Mouse (Mus musculus) embryonic facial prominence, embryonic 10.5 days (tissue): ENCODE data around the gene Zfhx3. TPM values are rescaled to one million over a fixed set of nuclear protein-coding genes. Genes with fewer than 3 reads are reported as not detected.

ENCODE experiments used
- DNase-seq: peaks from one replicate; pipeline ENCODE4 v3.0.0-alpha.2; 2017; ENCODE audit warnings: low spot score
- H3K27ac ChIP-seq: fragments of 300-500 bp; sonication (generic); replicated peaks from 2 replicates; pipeline ENCODE4 v1.5.1; 2016; ENCODE audit warnings: mild to moderate bottlenecking
- H3K27me3 ChIP-seq: fragments of 300-500 bp; sonication (generic); replicated peaks from 2 replicates; pipeline ENCODE4 v1.6.1; 2016; ENCODE audit warnings: low read depth, mild to moderate bottlenecking; ENCODE audit not compliant: poor library complexity, severe bottlenecking
- H3K36me3 ChIP-seq: fragments of 300-500 bp; sonication (generic); replicated peaks from 2 replicates; pipeline ENCODE4 v1.6.1; 2016; ENCODE audit warnings: mild to moderate bottlenecking, moderate library complexity
- H3K4me1 ChIP-seq: fragments of 300-500 bp; sonication (generic); 2 replicates; pipeline ENCODE4 v1.6.1; 2016
- H3K4me3 ChIP-seq: fragments of 300-500 bp; sonication (generic); 2 replicates; pipeline ENCODE4 v1.5.1; 2016; ENCODE audit warnings: mild to moderate bottlenecking, moderate library complexity
- H3K9me3 ChIP-seq: fragments of 300-500 bp; sonication (generic); 2 replicates; pipeline ENCODE4 v1.6.1; 2016; ENCODE audit warnings: mild to moderate bottlenecking
- WGBS: fragments of 180-500 bp; shearing (Covaris S2); methylation state at CpG from one replicate; pipeline ENCODE4 v1.1.7; 2016; 5-methylcytosine and 5-hydroxymethylcytosine counted together
- polyA plus RNA-seq: library from polyadenylated mRNA; unstranded; fragments of >200 nt; fragmentation: Nextera tagmentation; extraction: Ambion mirVana; gene quantifications from 2 replicates; pipeline ENCODE4 v1.2.1, GENCODE M21; 2016

Gene Zfhx3
- polyA plus RNA-seq, 1 experiment from 2014 or later = 18.8 TPM

DNA sequence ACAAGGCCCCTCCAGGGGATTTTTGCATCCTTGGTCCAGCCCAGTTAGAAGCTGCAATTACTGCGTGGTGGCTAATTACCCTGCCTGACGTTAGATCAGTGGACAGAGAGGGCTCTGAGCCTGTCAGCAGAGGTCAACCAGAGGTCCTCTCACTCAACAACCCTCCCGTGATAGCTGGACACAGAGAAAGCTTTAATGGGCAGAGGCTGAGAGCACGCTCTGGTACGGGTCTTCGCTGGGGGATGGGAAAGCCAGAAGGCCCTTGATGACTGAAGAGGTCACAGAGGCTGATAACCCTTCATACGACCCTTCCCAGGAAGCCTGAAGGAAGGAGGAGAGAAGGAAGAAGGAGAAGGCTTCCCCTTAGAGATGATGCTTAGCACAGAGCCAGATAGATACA, 820.1 kb downstream of the Zfhx3 start:
- DNase-seq = no peak
- no peaks in the 10 kb centered on the region for H3K27me3 ChIP-seq
- peaks cover 94% of the 10 kb centered on the region for H3K4me1 ChIP-seq
- no peaks in the 10 kb centered on the region for H3K9me3 ChIP-seq
- 6% methylated on average over 7 of the region's 7 CpGs for WGBS
- no peaks in the 10 kb centered on the region for H3K36me3 ChIP-seq
- H3K4me3 ChIP-seq = no peak overlapping the region
- no peak overlapping the region for H3K27ac ChIP-seq

DNA sequence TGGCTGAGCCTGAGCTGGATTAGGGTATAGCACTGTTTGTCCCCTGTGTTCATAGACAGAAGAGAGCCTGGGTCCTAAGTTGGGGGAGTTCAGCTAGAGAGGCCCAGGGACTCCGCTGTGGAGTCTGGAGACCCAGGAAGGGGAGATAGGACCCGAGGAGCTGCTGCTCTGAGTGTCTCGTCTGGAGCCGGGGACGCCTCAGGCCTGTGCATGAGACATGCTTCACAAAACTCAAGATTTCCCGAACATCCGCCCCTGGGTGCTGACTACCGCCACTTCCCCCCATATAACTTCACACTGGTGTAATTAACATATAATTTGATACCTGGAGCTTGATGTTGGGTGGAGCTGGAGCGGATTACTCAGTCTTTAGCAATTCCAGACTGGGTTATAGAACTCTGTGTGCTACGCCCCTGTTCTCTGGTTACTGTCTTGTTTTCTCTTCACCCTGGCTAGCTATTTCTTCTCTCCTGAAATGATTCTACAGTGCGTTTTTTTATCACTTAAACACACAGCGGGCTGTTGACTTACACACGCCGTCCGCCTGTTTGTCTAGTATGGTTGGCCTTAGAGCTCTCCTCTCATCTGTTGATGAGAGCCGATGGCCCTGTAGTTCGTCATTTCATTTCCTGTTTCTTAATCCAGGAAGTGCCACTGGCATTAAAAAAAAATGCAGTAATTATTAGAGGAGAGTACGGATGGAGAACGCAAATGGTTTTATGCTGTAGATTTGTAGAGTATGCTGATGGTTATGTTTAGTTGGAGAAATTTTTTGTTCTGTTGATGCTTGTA, 822.2 kb downstream of the Zfhx3 start:
- H3K27ac ChIP-seq = peak overlapping the region; percentile 2; the same call in 1 of the 2 replicates
- no peak for DNase-seq
- H3K36me3 ChIP-seq = no peaks in the 10 kb centered on the region
- H3K9me3 ChIP-seq = no peaks in the 10 kb centered on the region
- H3K27me3 ChIP-seq = no peaks in the 10 kb centered on the region
- no peak overlapping the region for H3K4me3 ChIP-seq
- H3K4me1 ChIP-seq = peaks cover 90% of the 10 kb centered on the region
- WGBS = 61% methylated on average over 19 of the region's 19 CpGs

DNA sequence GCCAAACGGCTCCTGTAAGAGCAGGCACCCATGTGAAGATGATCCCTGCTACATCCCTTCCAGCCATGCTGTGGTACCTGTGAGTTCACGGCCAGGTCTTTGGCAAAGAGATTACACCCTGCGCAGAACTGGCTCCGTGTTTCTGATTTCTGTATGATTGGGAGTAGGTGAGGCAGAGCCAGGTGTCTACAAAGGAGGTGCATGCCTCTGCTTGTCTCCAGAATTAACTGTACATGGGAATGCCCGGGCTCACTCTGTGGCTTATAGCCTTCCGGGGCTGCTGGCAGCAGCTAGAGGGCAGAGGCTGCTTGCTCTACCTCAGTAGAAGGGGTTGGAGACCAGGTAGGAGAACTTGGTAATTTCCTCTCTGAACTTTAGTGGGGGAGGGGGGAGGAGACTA, 823.7 kb downstream of the Zfhx3 start:
- 83% methylated on average over 6 of the region's 6 CpGs for WGBS
- H3K27ac ChIP-seq = no peak overlapping the region
- no peaks in the 10 kb centered on the region for H3K36me3 ChIP-seq
- H3K27me3 ChIP-seq = no peaks in the 10 kb centered on the region
- DNase-seq = no peak
- H3K9me3 ChIP-seq = no peaks in the 10 kb centered on the region
- peaks cover 83% of the 10 kb centered on the region for H3K4me1 ChIP-seq
- H3K4me3 ChIP-seq = no peak overlapping the region

DNA sequence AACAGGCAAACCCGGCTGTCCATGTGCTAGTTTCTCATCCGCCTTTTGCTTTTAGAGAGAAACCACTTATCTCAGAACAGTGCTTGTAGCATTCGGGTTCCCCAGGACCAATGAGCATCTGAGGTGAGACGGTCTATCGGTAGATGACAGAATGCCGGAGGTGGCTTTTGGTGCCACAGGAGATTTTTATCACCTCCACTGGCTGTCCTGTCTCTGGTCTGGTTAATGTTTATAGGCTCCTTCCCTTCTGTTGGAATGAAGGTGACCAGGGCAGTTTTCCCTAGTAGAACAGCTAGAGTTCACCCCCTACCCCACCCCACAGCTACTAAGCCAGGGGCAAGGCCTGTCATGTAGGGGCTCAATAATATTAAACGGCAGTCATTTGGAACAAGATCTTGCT, 825.6 kb downstream of the Zfhx3 start:
- no peak for DNase-seq

DNA sequence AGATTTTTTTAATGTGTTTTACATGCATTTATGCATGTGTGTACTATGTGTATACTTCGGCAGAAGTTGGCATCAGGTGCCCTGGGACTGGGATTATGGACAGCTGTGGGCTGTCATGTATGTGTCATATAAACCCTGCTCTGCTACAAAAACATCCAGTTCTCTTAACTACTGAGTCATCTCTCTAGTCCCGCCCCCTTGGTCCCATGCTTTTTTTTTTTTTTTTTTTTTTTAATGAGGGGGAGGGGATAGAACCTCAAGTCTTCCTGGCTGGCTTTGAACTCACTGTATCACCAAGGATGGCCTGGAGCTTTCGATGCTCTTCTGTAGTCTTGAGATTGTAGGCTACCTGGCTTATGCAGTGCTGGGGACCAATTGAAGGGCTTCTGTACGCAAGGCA, 827.9 kb downstream of the Zfhx3 start:
- Histone ChIP-seq H3K9me3 (no peaks in the 10 kb centered on the region), H3K4me3 (no peak overlapping the region), H3K4me1 (peaks cover 71% of the 10 kb centered on the region), H3K27ac (no peak overlapping the region), H3K36me3 (peaks cover 17% of the 10 kb centered on the region), H3K27me3 (no peaks in the 10 kb centered on the region)
- 89% methylated on average over 4 of the region's 4 CpGs for WGBS
- DNase-seq = no peak

More for the DNA sequence above, 825.6 kb downstream of the Zfhx3 start:
- Histone ChIP-seq H3K27me3 (no peaks in the 10 kb centered on the region), H3K9me3 (no peaks in the 10 kb centered on the region), H3K4me1 (peaks cover 75% of the 10 kb centered on the region), H3K27ac (no peak overlapping the region), H3K36me3 (no peaks in the 10 kb centered on the region), H3K4me3 (no peak overlapping the region)
- WGBS = 90% methylated on average over 7 of the region's 7 CpGs

DNA sequence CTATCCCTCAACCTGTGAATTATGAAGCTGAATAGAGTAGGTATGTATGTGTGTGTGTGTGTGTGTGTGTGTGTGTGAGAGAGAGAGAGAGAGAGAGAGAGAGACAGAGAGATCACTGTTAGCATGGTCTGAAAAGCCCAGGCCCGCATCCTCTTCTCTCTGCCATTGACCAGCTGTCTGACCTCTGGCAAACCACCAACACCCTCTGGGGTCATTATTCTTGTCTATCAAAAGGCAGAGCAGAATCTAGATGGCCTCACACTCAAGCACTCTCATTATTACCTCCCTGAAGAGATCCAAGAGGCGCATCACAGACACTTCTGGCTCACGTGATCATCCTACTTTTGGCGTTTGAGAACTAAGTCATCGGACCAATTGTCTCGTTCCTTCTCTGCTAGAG, 831.0 kb downstream of the Zfhx3 start:
- no peak for DNase-seq
- H3K4me1 ChIP-seq = peaks cover 74% of the 10 kb centered on the region
- H3K27ac ChIP-seq = no peak overlapping the region
- H3K27me3 ChIP-seq = no peaks in the 10 kb centered on the region
- peaks cover 17% of the 10 kb centered on the region for H3K36me3 ChIP-seq
- no peak overlapping the region for H3K4me3 ChIP-seq
- no peaks in the 10 kb centered on the region for H3K9me3 ChIP-seq
- WGBS = 83% methylated on average over 6 of the region's 6 CpGs

DNA sequence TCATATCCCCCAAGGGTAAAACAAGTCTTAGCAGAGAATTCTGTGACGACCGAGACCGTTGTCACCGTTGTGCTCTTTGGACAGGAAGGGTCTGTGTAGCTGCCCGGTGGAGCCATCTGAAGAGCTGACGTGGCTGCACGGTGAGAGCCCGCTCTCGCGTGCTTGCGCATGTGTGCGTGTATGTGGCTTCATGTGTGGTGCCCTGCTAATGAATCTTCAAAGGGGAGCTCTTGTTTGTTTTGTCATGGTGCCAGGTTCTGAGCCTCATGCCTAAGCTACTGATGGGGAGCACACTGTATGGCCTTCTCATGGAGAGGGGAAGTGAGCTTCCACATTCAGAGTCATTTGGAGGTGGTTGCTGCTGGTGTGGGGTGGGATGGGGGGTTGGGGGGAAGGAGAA, 835.6 kb downstream of the Zfhx3 start:
- H3K4me1 ChIP-seq = peaks cover 82% of the 10 kb centered on the region
- H3K4me3 ChIP-seq = no peak overlapping the region
- H3K36me3 ChIP-seq = peaks cover 17% of the 10 kb centered on the region
- H3K27me3 ChIP-seq = no peaks in the 10 kb centered on the region
- DNase-seq = no peak
- WGBS = 88% methylated on average over 12 of the region's 12 CpGs
- H3K27ac ChIP-seq = no peak overlapping the region
- H3K9me3 ChIP-seq = no peaks in the 10 kb centered on the region

DNA sequence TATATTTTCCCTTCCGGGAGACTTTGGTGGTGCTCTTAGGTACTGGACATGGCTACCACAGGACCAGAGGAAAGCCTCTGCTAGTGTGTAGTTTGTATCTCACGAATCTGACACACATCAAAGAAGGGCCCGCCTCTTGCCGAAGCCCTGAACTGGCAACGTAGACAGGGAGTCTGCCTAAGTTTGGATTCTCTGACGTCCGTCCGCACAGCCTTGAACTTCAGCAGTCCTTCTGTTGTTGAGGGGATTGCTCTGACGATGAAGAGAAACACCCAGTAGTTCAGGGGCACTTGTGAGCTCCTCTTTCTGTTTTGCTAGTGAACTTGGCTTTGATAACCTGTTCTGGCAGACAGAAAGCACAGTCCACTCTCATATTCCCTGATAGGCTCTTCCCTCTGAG, 836.1 kb downstream of the Zfhx3 start:
- Histone ChIP-seq H3K27ac (no peak overlapping the region), H3K4me1 (peaks cover 83% of the 10 kb centered on the region), H3K27me3 (no peaks in the 10 kb centered on the region), H3K9me3 (no peaks in the 10 kb centered on the region), H3K4me3 (no peak overlapping the region), H3K36me3 (peaks cover 13% of the 10 kb centered on the region)
- DNase-seq = no peak
- WGBS = 86% methylated on average over 9 of the region's 9 CpGs

DNA sequence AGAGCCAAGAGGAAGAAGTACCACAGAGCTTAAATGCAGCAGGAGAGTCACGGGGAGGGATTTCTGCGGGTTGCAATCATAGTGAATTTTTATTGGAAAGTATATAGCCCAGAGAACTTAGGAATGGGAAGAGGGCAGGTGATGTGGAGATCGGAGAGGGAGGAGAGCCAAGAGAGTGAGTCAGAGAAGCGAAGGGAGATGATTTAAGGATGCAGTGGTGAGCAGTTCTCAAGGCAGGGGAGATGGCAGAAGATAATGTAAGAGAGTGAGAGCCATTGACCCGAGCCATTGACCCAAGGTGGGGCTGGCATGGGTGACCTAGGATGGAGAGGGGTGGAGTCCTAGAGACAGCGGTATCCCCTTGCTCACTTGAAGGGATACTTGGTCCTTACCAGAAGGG, 838.3 kb downstream of the Zfhx3 start:
- Histone ChIP-seq H3K27ac (no peak overlapping the region), H3K4me3 (no peak overlapping the region), H3K4me1 (peaks cover 65% of the 10 kb centered on the region), H3K9me3 (no peaks in the 10 kb centered on the region), H3K27me3 (no peaks in the 10 kb centered on the region), H3K36me3 (no peaks in the 10 kb centered on the region)
- DNase-seq = no peak
- 94% methylated on average over 6 of the region's 6 CpGs for WGBS

DNA sequence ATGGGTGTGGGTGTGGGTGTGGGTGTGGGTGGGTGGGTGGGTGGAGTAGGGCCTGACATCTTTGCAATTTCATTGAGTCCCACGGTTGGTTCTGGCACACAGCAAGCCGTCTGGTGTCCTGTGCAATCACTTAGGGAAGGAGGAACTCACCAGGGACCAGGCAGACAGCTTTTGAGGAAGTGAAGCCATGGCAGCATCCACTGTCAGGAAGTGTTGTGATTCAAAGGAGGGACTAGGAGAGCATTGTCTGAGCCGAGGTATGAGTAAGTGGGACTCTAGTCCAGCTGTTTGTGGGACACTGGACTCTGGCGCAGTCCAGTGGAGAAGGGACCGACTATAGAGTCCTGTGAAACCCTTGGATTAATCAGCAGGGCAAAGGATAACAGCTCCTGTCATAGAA, 838.7 kb downstream of the Zfhx3 start:
- no peak for DNase-seq
- no peaks in the 10 kb centered on the region for H3K36me3 ChIP-seq
- no peaks in the 10 kb centered on the region for H3K9me3 ChIP-seq
- 77% methylated on average over 5 of the region's 5 CpGs for WGBS
- H3K4me1 ChIP-seq = peaks cover 65% of the 10 kb centered on the region
- H3K4me3 ChIP-seq = no peak overlapping the region
- H3K27me3 ChIP-seq = no peaks in the 10 kb centered on the region
- H3K27ac ChIP-seq = no peak overlapping the region

DNA sequence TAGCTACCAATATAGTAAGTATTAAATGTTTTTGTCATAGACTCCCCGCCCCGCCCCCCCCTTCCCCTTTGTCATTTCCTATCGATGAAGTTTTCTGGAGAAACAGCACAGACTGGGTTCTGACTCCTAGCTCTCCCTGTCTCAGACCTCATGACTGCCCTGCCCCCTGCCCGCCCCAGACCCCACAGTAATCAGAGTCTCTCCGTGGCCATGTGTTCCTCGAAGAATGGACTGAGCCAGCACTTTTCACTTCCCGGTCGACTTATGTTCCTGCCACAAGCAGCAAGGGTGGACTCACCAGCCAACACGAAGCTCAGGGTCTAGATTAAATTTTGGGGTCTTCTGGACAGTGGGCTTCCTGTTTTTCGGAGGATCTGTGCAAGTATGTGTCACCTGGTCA, 840.7 kb downstream of the Zfhx3 start:
- Histone ChIP-seq H3K27ac (no peak overlapping the region), H3K4me1 (peaks cover 58% of the 10 kb centered on the region), H3K27me3 (no peaks in the 10 kb centered on the region), H3K9me3 (no peaks in the 10 kb centered on the region), H3K36me3 (no peaks in the 10 kb centered on the region), H3K4me3 (no peak overlapping the region)
- DNase-seq = peak; percentile 47
- WGBS = 63% methylated on average over 10 of the region's 10 CpGs

DNA sequence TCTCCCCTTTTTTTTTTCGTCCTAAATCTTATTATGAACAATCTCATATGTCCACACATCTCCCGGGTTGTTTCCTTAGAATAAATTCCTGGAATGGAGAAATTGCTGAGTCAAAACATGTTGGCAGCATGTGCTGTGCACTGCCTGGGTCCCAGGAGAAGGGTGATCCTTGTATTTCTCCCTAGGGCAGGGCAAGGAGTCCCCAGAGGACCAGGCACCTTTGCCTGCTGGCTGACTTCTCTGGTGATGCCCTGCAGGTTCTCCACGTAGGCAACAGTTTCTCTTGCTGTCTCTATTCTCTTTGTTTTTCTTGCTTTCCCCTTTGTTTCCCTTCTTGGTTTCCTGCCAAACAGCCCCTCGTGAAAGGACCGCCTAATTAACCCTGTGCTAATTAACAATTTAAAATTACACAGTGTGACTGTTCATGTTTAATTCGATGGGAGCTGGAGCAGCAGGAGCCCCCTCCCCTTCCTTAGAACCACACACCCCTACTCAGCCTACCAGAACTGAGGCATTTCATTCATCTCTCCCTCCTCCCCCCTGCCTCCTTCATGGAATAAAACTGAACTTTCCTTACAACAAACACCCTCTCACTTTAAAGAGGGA, 845.8 kb downstream of the Zfhx3 start:
- H3K4me1 ChIP-seq = peaks cover 59% of the 10 kb centered on the region
- no peak overlapping the region for H3K27ac ChIP-seq
- no peak overlapping the region for H3K4me3 ChIP-seq
- peaks cover 18% of the 10 kb centered on the region for H3K36me3 ChIP-seq
- no peaks in the 10 kb centered on the region for H3K27me3 ChIP-seq
- 23% methylated on average over 6 of the region's 6 CpGs for WGBS
- DNase-seq = no peak
- H3K9me3 ChIP-seq = peaks cover 15% of the 10 kb centered on the region

DNA sequence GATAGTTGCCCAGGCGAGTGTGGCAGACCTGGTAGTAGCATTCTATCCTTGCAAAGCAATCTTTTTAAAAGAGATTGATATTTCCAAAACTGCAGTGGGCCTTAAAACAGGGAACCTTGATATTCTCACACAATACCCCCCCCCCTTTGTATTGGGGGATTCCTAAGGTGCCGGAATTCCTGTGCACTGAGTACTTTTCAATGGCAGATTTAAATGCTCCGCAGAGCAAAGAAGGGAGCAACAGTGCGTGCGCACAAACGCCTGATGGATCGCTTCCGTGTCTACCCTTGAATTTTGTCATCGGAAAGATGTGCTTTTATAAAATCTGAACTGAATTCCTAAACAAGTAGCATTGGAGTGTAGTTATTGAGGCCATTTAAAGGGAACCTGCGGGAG, 846.3 kb downstream of the Zfhx3 start:
- H3K4me3 ChIP-seq = no peak overlapping the region
- H3K9me3 ChIP-seq = peaks cover 20% of the 10 kb centered on the region
- H3K4me1 ChIP-seq = peaks cover 57% of the 10 kb centered on the region
- no peak for DNase-seq
- 0 out of 2 replicates have a peak overlapping the region, but pooled peaks have one; percentile 41 for H3K27ac ChIP-seq
- 43% methylated on average over 10 of the region's 10 CpGs for WGBS
- H3K27me3 ChIP-seq = no peaks in the 10 kb centered on the region
- peaks cover 23% of the 10 kb centered on the region for H3K36me3 ChIP-seq
